Mouse (Mus musculus) forebrain, embryonic 12.5 days (tissue): ENCODE measurements around the gene Mcrip1. TPM values are rescaled to one million over a fixed set of nuclear protein-coding genes. Genes with fewer than 3 reads are reported as not detected.
"Not testable (repeated sequence)": the region's sequence is repeated elsewhere in the genome, so short reads cannot be mapped to it uniquely, and the experiment has no call there.

Experiments used
- ATAC-seq: fragments of 200-750 bp; cut with Nextera tagmentation; 2 replicates; pipeline ENCODE4 v1.8.0; 2017; ENCODE audit warnings: moderate TSS enrichment; ENCODE audit not compliant: low FRiP score
- H3K27ac ChIP-seq: fragments of 300-500 bp; sonication (generic); 2 replicates; pipeline ENCODE4 v1.5.1; 2016; ENCODE audit warnings: mild to moderate bottlenecking
- H3K27me3 ChIP-seq: fragments of 300-500 bp; sonication (generic); 2 replicates; pipeline ENCODE4 v1.6.1; 2016; ENCODE audit warnings: mild to moderate bottlenecking
- H3K36me3 ChIP-seq: fragments of 300-500 bp; sonication (generic); replicated peaks from 2 replicates; pipeline ENCODE4 v1.6.1; 2016; ENCODE audit warnings: mild to moderate bottlenecking
- H3K4me1 ChIP-seq: fragments of 300-500 bp; sonication (generic); 2 replicates; pipeline ENCODE4 v1.6.1; 2016
- H3K4me2 ChIP-seq: fragments of 300-500 bp; sonication (generic); 2 replicates; pipeline ENCODE4 v1.6.1; 2016; ENCODE audit warnings: mild to moderate bottlenecking, moderate library complexity
- H3K4me3 ChIP-seq: fragments of 300-500 bp; sonication (generic); replicated peaks from 2 replicates; pipeline ENCODE4 v1.5.1; 2016; ENCODE audit warnings: mild to moderate bottlenecking
- H3K9ac ChIP-seq: fragments of 300-500 bp; sonication (generic); 2 replicates; pipeline ENCODE4 v1.6.1; 2016; ENCODE audit warnings: mild to moderate bottlenecking
- H3K9me3 ChIP-seq: fragments of 300-500 bp; sonication (generic); 2 replicates; pipeline ENCODE4 v1.6.1; 2016
- WGBS: fragments of 180-500 bp; shearing (Covaris S2); methylation state at CpG from one replicate; pipeline ENCODE4 v1.1.7; 2016; 5-methylcytosine and 5-hydroxymethylcytosine counted together
- polyA plus RNA-seq: library from polyadenylated mRNA; unstranded; fragments of >200 nt; fragmentation: Nextera tagmentation; extraction: Ambion mirVana; gene quantifications from 2 replicates; pipeline ENCODE4 v1.2.1, GENCODE M21; 2016

The Mcrip1 gene
- polyA plus RNA-seq, 1 experiment from 2014 or later, result 209 TPM

GRCm38 (mm10) chr11:120572752-120573584, 23.4 kb upstream of the Mcrip1 start, which contains the start of gene P4hb:
Gene P4hb (minus strand): TSS chr11:120573253.
- no peaks in the 10 kb centered on the region for H3K27me3 ChIP-seq
- peak within 1 kb of the TSS; percentile 92 for H3K27ac ChIP-seq
- peaks cover 26% of the 10 kb centered on the region for H3K4me1 ChIP-seq
- H3K4me2 ChIP-seq, result peak within 1 kb of the TSS; percentile 92
- H3K9me3 ChIP-seq, result no peaks in the 10 kb centered on the region
- peaks cover 44% of the 10 kb centered on the region for H3K36me3 ChIP-seq
- H3K4me3 ChIP-seq, result peak within 1 kb of the TSS; percentile 97
- WGBS, result under 1% methylated on average over 94 of the region's 94 CpGs
- H3K9ac ChIP-seq, result peak within 1 kb of the TSS; percentile 97
- ATAC-seq, result peak; percentile 97

GRCm38 (mm10) chr11:120572417-120572751, 22.9 kb upstream of the Mcrip1 start:
- Histone ChIP-seq H3K4me3 (peak overlapping the region; percentile 97), H3K27me3 (no peaks in the 10 kb centered on the region), H3K9ac (peak overlapping the region; percentile 97), H3K36me3 (peaks cover 44% of the 10 kb centered on the region), H3K27ac (peak overlapping the region; percentile 92), H3K4me1 (peaks cover 26% of the 10 kb centered on the region), H3K9me3 (no peaks in the 10 kb centered on the region), H3K4me2 (peak overlapping the region; percentile 92)
- WGBS, result 0% methylated on average over 21 of the region's 24 CpGs
- peak; percentile 36 for ATAC-seq

- Histone ChIP-seq H3K4me1 (peaks cover 26% of the 10 kb centered on the region), H3K27ac (peak overlapping the region; percentile 92), H3K36me3 (peaks cover 44% of the 10 kb centered on the region), H3K9me3 (no peaks in the 10 kb centered on the region), H3K9ac (peak overlapping the region; percentile 97), H3K4me2 (peak overlapping the region; percentile 92), H3K27me3 (no peaks in the 10 kb centered on the region), H3K4me3 (peak overlapping the region; percentile 97)
- no peak for ATAC-seq
- WGBS, result 16% methylated on average over 11 of the region's 11 CpGs
These were observed 22.4 kb upstream of the Mcrip1 start for GRCm38 (mm10) chr11:120571754-120572416.

- peak overlapping the region; percentile 97; the same call in 1 of the 2 replicates for H3K4me3 ChIP-seq
- H3K9me3 ChIP-seq, result no peaks in the 10 kb centered on the region
- 91% methylated on average over 3 of the region's 3 CpGs for WGBS
- H3K36me3 ChIP-seq, result peaks cover 49% of the 10 kb centered on the region
- H3K27me3 ChIP-seq, result no peaks in the 10 kb centered on the region
- H3K27ac ChIP-seq, result no peak overlapping the region
- ATAC-seq, result no peak
- H3K9ac ChIP-seq, result peak overlapping the region; percentile 97
- peak overlapping the region; percentile 92 for H3K4me2 ChIP-seq
- H3K4me1 ChIP-seq, result peaks cover 26% of the 10 kb centered on the region
These were observed 21.6 kb upstream of the Mcrip1 start for GRCm38 (mm10) chr11:120571122-120571521.

- Histone ChIP-seq H3K27me3 (no peaks in the 10 kb centered on the region), H3K4me3 (no peak overlapping the region), H3K9me3 (no peaks in the 10 kb centered on the region), H3K27ac (no peak overlapping the region), H3K36me3 (peaks cover 75% of the 10 kb centered on the region), H3K4me2 (no peak overlapping the region), H3K4me1 (peaks cover 14% of the 10 kb centered on the region), H3K9ac (no peak overlapping the region; the same call in 1 of the 2 replicates)
- WGBS, result 91% methylated on average over 6 of the region's 6 CpGs
- ATAC-seq, result no peak
These were observed 18.8 kb upstream of the Mcrip1 start for GRCm38 (mm10) chr11:120568324-120568723.

GRCm38 (mm10) chr11:120565114-120565513, 15.6 kb upstream of the Mcrip1 start:
- no peak for ATAC-seq
- Histone ChIP-seq H3K9me3 (no peaks in the 10 kb centered on the region), H3K4me1 (no peaks in the 10 kb centered on the region), H3K36me3 (peaks cover 94% of the 10 kb centered on the region), H3K27ac (no peak overlapping the region), H3K4me3 (no peak overlapping the region), H3K4me2 (no peak overlapping the region), H3K9ac (no peak overlapping the region), H3K27me3 (no peaks in the 10 kb centered on the region)
- 90% methylated on average over 9 of the region's 9 CpGs for WGBS

GRCm38 (mm10) chr11:120562949-120563348, 13.4 kb upstream of the Mcrip1 start:
- Histone ChIP-seq H3K4me3 (no peak overlapping the region), H3K9me3 (no peaks in the 10 kb centered on the region), H3K9ac (no peak overlapping the region), H3K36me3 (peaks cover 91% of the 10 kb centered on the region), H3K4me2 (no peak overlapping the region), H3K27ac (no peak overlapping the region), H3K4me1 (no peaks in the 10 kb centered on the region), H3K27me3 (no peaks in the 10 kb centered on the region)
- no peak for ATAC-seq
- WGBS, result 95% methylated on average over 13 of the region's 13 CpGs

- Histone ChIP-seq H3K36me3 (peaks cover 73% of the 10 kb centered on the region), H3K4me3 (no peak overlapping the region), H3K9me3 (peaks cover 4% of the 10 kb centered on the region; the same call in 1 of the 2 replicates), H3K4me1 (no peaks in the 10 kb centered on the region), H3K27me3 (no peaks in the 10 kb centered on the region), H3K9ac (no peak overlapping the region), H3K27ac (no peak overlapping the region), H3K4me2 (no peak overlapping the region)
- 95% methylated on average over 13 of the region's 13 CpGs for WGBS
- no peak for ATAC-seq
These were observed 11.6 kb upstream of the Mcrip1 start for GRCm38 (mm10) chr11:120560952-120561728.

GRCm38 (mm10) chr11:120558843-120559242, 9.3 kb upstream of the Mcrip1 start:
- not testable (repeated sequence) for H3K9ac ChIP-seq, H3K4me1 ChIP-seq, H3K4me2 ChIP-seq, H3K9me3 ChIP-seq, ATAC-seq, H3K4me3 ChIP-seq, H3K27ac ChIP-seq, H3K27me3 ChIP-seq
- H3K36me3 ChIP-seq, result peaks cover 51% of the 10 kb centered on the region
- WGBS, result 89% methylated on average over 6 of the region's 6 CpGs

GRCm38 (mm10) chr11:120555260-120555659, 5.7 kb upstream of the Mcrip1 start:
- H3K4me2 ChIP-seq, result no peak overlapping the region
- peaks cover 4% of the 10 kb centered on the region; the same call in 1 of the 2 replicates for H3K9me3 ChIP-seq
- 71% methylated on average over 2 of the region's 2 CpGs for WGBS
- no peaks in the 10 kb centered on the region for H3K27me3 ChIP-seq
- H3K36me3 ChIP-seq, result peaks cover 15% of the 10 kb centered on the region
- peaks cover 3% of the 10 kb centered on the region for H3K4me1 ChIP-seq
- no peak overlapping the region for H3K9ac ChIP-seq
- H3K4me3 ChIP-seq, result no peak overlapping the region
- ATAC-seq, result no peak
- H3K27ac ChIP-seq, result no peak overlapping the region

GRCm38 (mm10) chr11:120554834-120555233, 5.3 kb upstream of the Mcrip1 start:
- ATAC-seq, result no peak
- peaks cover 4% of the 10 kb centered on the region; the same call in 1 of the 2 replicates for H3K9me3 ChIP-seq
- 84% methylated on average over 7 of the region's 7 CpGs for WGBS

GRCm38 (mm10) chr11:120552736-120553135, 3.2 kb upstream of the Mcrip1 start:
- Histone ChIP-seq H3K9me3 (peaks cover 4% of the 10 kb centered on the region; the same call in 1 of the 2 replicates), H3K27me3 (no peaks in the 10 kb centered on the region), H3K4me2 (no peak overlapping the region), H3K27ac (no peak overlapping the region), H3K4me1 (peaks cover 21% of the 10 kb centered on the region), H3K9ac (no peak overlapping the region), H3K36me3 (no peaks in the 10 kb centered on the region), H3K4me3 (no peak overlapping the region)
- ATAC-seq, result no peak
- WGBS, result 79% methylated on average over 5 of the region's 5 CpGs

More at GRCm38 (mm10) chr11:120554834-120555233, 5.3 kb upstream of the Mcrip1 start:
- peaks cover 11% of the 10 kb centered on the region for H3K36me3 ChIP-seq
- no peak overlapping the region for H3K4me3 ChIP-seq
- H3K9ac ChIP-seq, result no peak overlapping the region
- no peak overlapping the region for H3K27ac ChIP-seq
- H3K27me3 ChIP-seq, result no peaks in the 10 kb centered on the region
- peaks cover 7% of the 10 kb centered on the region for H3K4me1 ChIP-seq
- H3K4me2 ChIP-seq, result no peak overlapping the region
